Mouse (Mus musculus): ENCODE data around the gene Mecom. TPM values are rescaled to one million over a fixed set of nuclear protein-coding genes. Genes with fewer than 3 reads are reported as not detected.

Gene Mecom
- total RNA-seq, 1 experiment: 2.3 TPM

DNA sequence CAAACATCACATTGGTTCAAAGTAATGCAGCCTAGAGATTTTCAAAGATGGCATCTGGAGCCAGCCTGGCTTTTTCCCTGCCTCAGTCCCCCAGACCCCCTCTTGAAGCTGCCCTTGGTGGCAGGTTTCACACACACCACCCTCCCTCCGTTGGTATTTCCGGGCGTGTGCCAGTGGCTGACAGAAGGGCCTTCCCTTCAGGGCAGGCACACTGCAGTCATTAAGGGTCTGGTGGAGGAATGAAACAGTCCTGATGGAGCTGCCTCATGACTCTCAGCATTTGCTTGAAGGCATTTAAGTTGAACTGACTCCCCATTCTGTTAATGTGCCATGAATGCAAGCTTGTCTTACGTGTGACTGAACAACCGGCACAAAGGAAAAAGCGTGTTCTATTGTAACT is 94.8 kb downstream of the Mecom start:
- H3K27ac ChIP-seq (ENCODE audit: insufficient read depth, low read depth, low read length, poor library complexity, severe bottlenecking): no peak overlapping the region
- H3K36me3 ChIP-seq (ENCODE audit: control insufficient read depth, insufficient read depth, low read length, poor library complexity, severe bottlenecking): no peaks in the 10 kb centered on the region
- in situ Hi-C loops (cut with MboI; ENCODE audit: low sequenced_read_pairs in 2 of 2, unreplicated experiment in 2 of 2): no loop called here

DNA sequence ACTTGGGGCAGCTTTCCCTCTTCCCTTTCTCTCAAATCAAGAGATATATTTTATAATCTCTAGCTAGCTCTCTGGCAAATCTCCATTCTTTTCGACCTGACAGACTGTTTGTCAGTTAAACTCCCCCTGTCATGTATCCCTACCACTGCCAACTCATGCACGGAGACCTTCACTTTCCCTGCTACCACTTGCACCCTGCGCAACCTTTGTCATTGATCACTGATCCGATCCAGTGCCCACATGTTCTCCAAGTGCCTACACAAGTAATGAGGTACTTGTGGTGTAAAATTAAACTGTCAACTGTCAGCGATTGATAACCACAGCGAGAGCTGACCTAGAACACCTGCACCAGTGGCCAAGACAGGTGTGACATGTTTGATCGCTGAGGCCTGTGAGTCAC is 95.3 kb downstream of the Mecom start:
- Histone ChIP-seq H3K9me3 (ENCODE audit: control insufficient read depth, insufficient read depth, low read depth, low read length) (no peaks in the 10 kb centered on the region), H3K36me3 (ENCODE audit: control insufficient read depth, insufficient read depth, low read length, poor library complexity, severe bottlenecking) (no peaks in the 10 kb centered on the region), H3K4me3 (ENCODE audit: insufficient read depth in 1 of 2, low read depth in 1 of 2, low read length in 2 of 2, poor library complexity in 1 of 2, severe bottlenecking in 1 of 2) (no peak overlapping the region), H3K27ac (ENCODE audit: insufficient read depth, low read depth, low read length, poor library complexity, severe bottlenecking) (no peak overlapping the region), H3K4me1 (ENCODE audit: control insufficient read depth in 2 of 2, insufficient read depth in 2 of 2, low read length in 2 of 2, poor library complexity in 1 of 2) (no peaks in the 10 kb centered on the region), H3K9ac (ENCODE audit: insufficient read depth, low read depth, low read length, poor library complexity, severe bottlenecking) (no peak overlapping the region)
- DNase-seq (ENCODE audit: low read depth, low spot score): no peak
- TF ChIP-seq CHD2 (IDR thresholded peaks at IDR 0.05; ENCODE audit: low read depth, low read length): no peak
- no peak for TF ChIP-seq ZNF384 (IDR thresholded peaks at IDR 0.05; ENCODE audit: low read depth, low read length)
- TF ChIP-seq ZC3H11A (IDR thresholded peaks at IDR 0.05; ENCODE audit: borderline replicate concordance, low read depth, low read length): no peak
- TF ChIP-seq MAFK (IDR thresholded peaks at IDR 0.05; ENCODE audit: insufficient read depth, low read depth, low read length): no peak
- no peak for TF ChIP-seq HCFC1 (IDR thresholded peaks at IDR 0.05; ENCODE audit: borderline replicate concordance, insufficient read depth, low read length)
- in situ Hi-C loops (cut with MboI; ENCODE audit: low sequenced_read_pairs in 2 of 2, unreplicated experiment in 2 of 2): no loop called here

More for the DNA sequence above, 94.8 kb downstream of the Mecom start:
- Histone ChIP-seq H3K9ac (ENCODE audit: insufficient read depth, low read depth, low read length, poor library complexity, severe bottlenecking) (no peak overlapping the region), H3K4me3 (ENCODE audit: insufficient read depth in 1 of 2, low read depth in 1 of 2, low read length in 2 of 2, poor library complexity in 1 of 2, severe bottlenecking in 1 of 2) (no peak overlapping the region), H3K4me1 (ENCODE audit: control insufficient read depth in 2 of 2, insufficient read depth in 2 of 2, low read length in 2 of 2, poor library complexity in 1 of 2) (no peaks in the 10 kb centered on the region), H3K9me3 (ENCODE audit: control insufficient read depth, insufficient read depth, low read depth, low read length) (no peaks in the 10 kb centered on the region)
- TF ChIP-seq MAFK (IDR thresholded peaks at IDR 0.05; ENCODE audit: insufficient read depth, low read depth, low read length): no peak
- DNase-seq (ENCODE audit: low read depth, low spot score): no peak

DNA sequence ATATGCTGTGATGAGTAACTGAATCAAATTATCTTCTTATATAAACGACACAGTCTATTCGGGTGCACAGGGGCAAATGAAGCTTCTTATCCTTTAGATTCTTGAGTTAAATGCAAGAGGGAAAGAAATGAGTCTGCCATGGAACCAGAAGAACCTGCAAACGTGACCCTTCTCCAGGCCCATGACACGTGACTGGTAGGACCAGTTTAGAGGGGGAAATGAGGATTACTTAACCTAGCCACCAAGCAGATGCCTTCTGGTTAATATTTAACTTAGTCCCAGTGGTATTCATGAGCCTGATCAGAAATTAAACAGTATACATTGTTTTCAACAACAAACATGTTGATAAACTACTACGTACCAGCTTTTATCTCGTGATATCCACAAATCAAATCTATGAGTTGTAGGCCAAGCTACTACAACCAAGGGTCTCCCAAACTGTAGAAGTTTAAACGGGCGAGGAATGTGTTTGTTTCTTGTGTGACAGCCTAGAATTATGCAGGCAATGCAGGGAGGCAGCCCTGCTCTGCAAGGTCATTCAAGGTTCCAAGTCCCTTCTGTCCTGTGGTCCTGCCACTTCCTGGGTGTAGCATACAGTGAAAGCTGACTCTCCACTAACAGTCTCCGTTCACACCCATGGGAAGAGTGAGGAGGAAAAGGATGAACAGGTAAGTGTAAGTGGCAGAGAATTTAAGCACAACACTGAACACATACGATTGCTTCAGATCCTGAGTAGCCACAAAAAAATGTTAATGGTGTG is 97.4 kb downstream of the Mecom start:
- Histone ChIP-seq H3K4me1 (ENCODE audit: control insufficient read depth in 2 of 2, insufficient read depth in 2 of 2, low read length in 2 of 2, poor library complexity in 1 of 2) (no peaks in the 10 kb centered on the region), H3K27ac (ENCODE audit: insufficient read depth, low read depth, low read length, poor library complexity, severe bottlenecking) (no peak overlapping the region), H3K4me3 (ENCODE audit: insufficient read depth in 1 of 2, low read depth in 1 of 2, low read length in 2 of 2, poor library complexity in 1 of 2, severe bottlenecking in 1 of 2) (no peak overlapping the region), H3K36me3 (ENCODE audit: control insufficient read depth, insufficient read depth, low read length, poor library complexity, severe bottlenecking) (no peaks in the 10 kb centered on the region), H3K9ac (ENCODE audit: insufficient read depth, low read depth, low read length, poor library complexity, severe bottlenecking) (no peak overlapping the region), H3K9me3 (ENCODE audit: control insufficient read depth, insufficient read depth, low read depth, low read length) (no peaks in the 10 kb centered on the region)
- no peak for DNase-seq (ENCODE audit: low read depth, low spot score)
- no peak for TF ChIP-seq MAFK (IDR thresholded peaks at IDR 0.05; ENCODE audit: insufficient read depth, low read depth, low read length)
- TF ChIP-seq HCFC1 (IDR thresholded peaks at IDR 0.05; ENCODE audit: borderline replicate concordance, insufficient read depth, low read length): no peak
- in situ Hi-C loops (cut with MboI; ENCODE audit: low sequenced_read_pairs in 2 of 2, unreplicated experiment in 2 of 2): no loop called here

DNA sequence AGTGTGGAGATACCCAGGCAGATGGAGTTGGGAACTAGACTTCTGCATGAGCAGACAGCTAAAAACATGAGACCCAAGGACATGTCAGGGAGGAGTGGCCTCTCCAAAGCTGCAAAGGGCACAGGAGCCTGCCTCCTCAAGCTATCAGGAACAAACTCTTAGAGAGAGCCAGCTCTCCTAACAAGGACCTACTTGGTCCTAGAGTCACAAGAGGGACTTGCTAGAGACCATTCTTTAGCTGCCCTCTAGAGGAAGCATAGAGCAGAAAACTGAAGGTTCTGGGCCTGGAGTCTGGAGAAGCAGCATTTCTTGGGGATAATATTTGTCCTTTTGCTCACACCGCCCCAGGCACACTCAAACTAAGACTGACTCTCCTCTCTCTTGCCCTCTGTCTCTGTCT is 99.2 kb downstream of the Mecom start:
- in situ Hi-C loops (cut with MboI; ENCODE audit: low sequenced_read_pairs in 2 of 2, unreplicated experiment in 2 of 2): no loop called here
- Histone ChIP-seq H3K9me3 (ENCODE audit: control insufficient read depth, insufficient read depth, low read depth, low read length) (no peaks in the 10 kb centered on the region), H3K4me3 (ENCODE audit: insufficient read depth in 1 of 2, low read depth in 1 of 2, low read length in 2 of 2, poor library complexity in 1 of 2, severe bottlenecking in 1 of 2) (no peak overlapping the region), H3K36me3 (ENCODE audit: control insufficient read depth, insufficient read depth, low read length, poor library complexity, severe bottlenecking) (no peaks in the 10 kb centered on the region), H3K9ac (ENCODE audit: insufficient read depth, low read depth, low read length, poor library complexity, severe bottlenecking) (no peak overlapping the region), H3K4me1 (ENCODE audit: control insufficient read depth in 2 of 2, insufficient read depth in 2 of 2, low read length in 2 of 2, poor library complexity in 1 of 2) (no peaks in the 10 kb centered on the region), H3K27ac (ENCODE audit: insufficient read depth, low read depth, low read length, poor library complexity, severe bottlenecking) (no peak overlapping the region)
- TF ChIP-seq HCFC1 (IDR thresholded peaks at IDR 0.05; ENCODE audit: borderline replicate concordance, insufficient read depth, low read length) (no peak), MAFK (IDR thresholded peaks at IDR 0.05; ENCODE audit: insufficient read depth, low read depth, low read length) (no peak), CHD2 (IDR thresholded peaks at IDR 0.05; ENCODE audit: low read depth, low read length) (no peak), ZC3H11A (IDR thresholded peaks at IDR 0.05; ENCODE audit: borderline replicate concordance, low read depth, low read length) (no peak), ZNF384 (IDR thresholded peaks at IDR 0.05; ENCODE audit: low read depth, low read length) (no peak)
- no peak for DNase-seq (ENCODE audit: low read depth, low spot score)

DNA sequence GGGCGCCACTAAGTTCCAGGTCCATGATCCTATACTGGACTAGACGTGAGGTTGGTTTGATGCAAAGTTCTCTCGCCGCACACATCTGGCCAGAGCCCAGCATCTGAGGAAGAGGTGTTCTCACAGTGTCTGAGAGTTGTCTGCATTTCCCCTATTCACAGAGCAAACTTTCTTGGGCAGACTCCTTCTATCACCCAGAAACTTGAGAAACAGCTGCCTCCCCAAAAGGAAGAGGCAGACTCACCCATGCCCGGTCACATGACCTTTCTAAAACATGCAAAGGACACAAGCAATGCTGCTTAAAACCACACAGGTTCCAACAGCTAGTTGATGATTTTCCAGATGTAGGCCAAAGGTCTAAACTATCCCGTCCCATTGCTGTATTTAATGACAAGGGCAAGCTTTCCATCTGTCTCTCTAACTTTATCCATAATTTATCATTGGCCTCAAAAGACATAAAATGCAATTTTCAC is 101.8 kb downstream of the Mecom start:
- H3K4me1 ChIP-seq (ENCODE audit: control insufficient read depth in 2 of 2, insufficient read depth in 2 of 2, low read length in 2 of 2, poor library complexity in 1 of 2): no peaks in the 10 kb centered on the region
- no peak overlapping the region for H3K4me3 ChIP-seq (ENCODE audit: insufficient read depth in 1 of 2, low read depth in 1 of 2, low read length in 2 of 2, poor library complexity in 1 of 2, severe bottlenecking in 1 of 2)
- no peak for DNase-seq (ENCODE audit: low read depth, low spot score)
- no peaks in the 10 kb centered on the region for H3K36me3 ChIP-seq (ENCODE audit: control insufficient read depth, insufficient read depth, low read length, poor library complexity, severe bottlenecking)
- in situ Hi-C loops (cut with MboI; ENCODE audit: low sequenced_read_pairs in 2 of 2, unreplicated experiment in 2 of 2): no loop called here
- TF ChIP-seq HCFC1 (IDR thresholded peaks at IDR 0.05; ENCODE audit: borderline replicate concordance, insufficient read depth, low read length) (no peak), CHD2 (IDR thresholded peaks at IDR 0.05; ENCODE audit: low read depth, low read length) (no peak), MAFK (IDR thresholded peaks at IDR 0.05; ENCODE audit: insufficient read depth, low read depth, low read length) (no peak), ZC3H11A (IDR thresholded peaks at IDR 0.05; ENCODE audit: borderline replicate concordance, low read depth, low read length) (no peak), ZNF384 (IDR thresholded peaks at IDR 0.05; ENCODE audit: low read depth, low read length) (no peak)
- no peak overlapping the region for H3K27ac ChIP-seq (ENCODE audit: insufficient read depth, low read depth, low read length, poor library complexity, severe bottlenecking)
- H3K9me3 ChIP-seq (ENCODE audit: control insufficient read depth, insufficient read depth, low read depth, low read length): no peaks in the 10 kb centered on the region
- no peak overlapping the region for H3K9ac ChIP-seq (ENCODE audit: insufficient read depth, low read depth, low read length, poor library complexity, severe bottlenecking)
